Mouse (Mus musculus): ENCODE measurements around the gene Twf1. TPM values are rescaled to one million over a fixed set of nuclear protein-coding genes. Genes with fewer than 3 reads are reported as not detected.

The Twf1 gene
- 30.6 and 38.4 TPM in 2 replicates for polyA plus RNA-seq (2012; rRNA removed)

GRCm38 (mm10) chr15:94589219-94590075 lies at the start of gene Twf1:
TSS of gene Twf1 (minus strand) at chr15:94589889.

DNA sequence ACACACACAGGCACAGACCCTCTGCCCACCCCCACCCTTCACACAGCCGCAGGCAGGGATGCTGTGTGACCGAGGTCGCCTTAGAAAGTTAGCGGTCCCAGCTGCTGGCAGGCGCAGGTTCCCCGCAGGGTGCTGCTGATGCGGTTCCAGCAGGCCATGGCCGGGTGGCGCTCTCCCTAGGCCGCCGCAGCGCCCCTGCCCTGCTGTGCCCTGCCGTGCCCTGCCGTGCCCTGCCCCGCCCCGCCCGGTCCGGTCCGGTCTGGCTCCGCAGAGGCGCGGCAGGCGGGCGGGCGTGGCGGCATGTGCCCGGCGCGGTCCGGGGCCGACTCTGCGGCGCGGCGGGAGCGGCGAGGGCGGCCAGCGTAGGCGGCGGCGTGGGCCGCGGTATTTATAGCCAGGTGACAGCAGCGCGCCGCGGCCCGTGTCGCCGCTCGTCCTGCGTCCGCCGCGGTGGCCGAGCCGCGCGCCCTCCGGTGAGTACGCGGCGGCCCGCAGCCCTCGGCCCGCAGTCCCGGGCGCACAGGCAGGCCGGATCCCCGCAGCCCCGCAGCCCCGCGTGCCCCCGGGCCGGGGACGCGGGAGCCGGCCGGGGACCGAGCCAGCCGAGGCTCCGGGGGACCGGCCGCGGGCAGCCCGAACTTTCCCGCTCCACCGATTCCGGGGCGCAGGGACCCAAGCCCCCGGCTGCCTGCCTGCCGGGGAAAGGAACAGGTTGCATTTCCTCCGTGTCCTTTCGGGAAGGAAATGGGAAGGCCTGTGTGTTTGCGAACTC lies 39.3 kb upstream of the Twf1 start, which contains the start of gene Tmem117:
Tmem117 (plus strand) TSS at position 403 of the 772 bp plus-strand sequence.

GRCm38 (mm10) chr15:94543409-94544051 lies 46.2 kb downstream of the Twf1 start, which contains the start of the genes Pus7l and Irak4:
TSS of gene Pus7l (minus strand) at chr15:94543547.
TSS of gene Irak4 (plus strand) at chr15:94543643.

Other genes starting within 250 kb of the Twf1 start
- gene Adamts20, start 124.5 kb downstream of the Twf1 start, polyA plus RNA-seq (2012; rRNA removed): 0.18 and 0.41 TPM in 2 replicates
- gene Pus7l, start 46.3 kb downstream of the Twf1 start, polyA plus RNA-seq (2012; rRNA removed): 4.2 and 5.1 TPM in 2 replicates
- gene Irak4, start 46.2 kb downstream of the Twf1 start, polyA plus RNA-seq (2012; rRNA removed): 6.8 and 7.7 TPM in 2 replicates
- 0.23 and 0.29 TPM in 2 replicates for gene Tmem117, start 39.3 kb upstream of the Twf1 start, polyA plus RNA-seq (2012; rRNA removed)